Mouse (Mus musculus) liver, postnatal 0 days (tissue): ENCODE results near the gene Rbfox1.

Source experiments
- CTCF ChIP-seq: sonication (generic); IDR thresholded peaks from 2 replicates; pipeline ENCODE4 v1.5.1; 2016; ENCODE audit warnings: antibody characterized with exemption, low read depth
- EP300 ChIP-seq: IDR thresholded peaks from 2 replicates; pipeline ENCODE4 v1.6.1; 2016; ENCODE audit warnings: antibody characterized with exemption, low read depth, mild to moderate bottlenecking

DNA sequence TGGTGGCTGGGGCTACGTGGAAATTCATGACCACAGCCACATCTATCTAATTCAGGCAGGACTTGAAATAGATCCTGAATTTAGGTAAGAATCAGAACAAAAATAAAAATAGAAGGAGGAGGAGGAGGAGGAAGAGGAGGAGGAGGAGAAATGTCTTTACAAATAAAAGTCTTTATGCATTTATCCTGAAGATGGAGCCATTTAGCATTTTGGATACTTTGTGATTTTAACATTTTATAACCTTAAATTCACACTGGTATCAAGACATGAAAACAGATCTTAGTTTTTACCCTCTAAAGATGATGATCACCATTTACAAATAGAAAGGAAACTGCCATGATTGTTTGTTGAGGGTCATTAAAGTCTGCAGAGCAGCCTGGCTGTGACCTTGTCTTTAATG lies 146.1 kb downstream of the Rbfox1 start:
- TF ChIP-seq EP300 (no peak), CTCF (no peak)
